Mouse (Mus musculus) spleen, postnatal 4 days (tissue): ENCODE data around the gene Mapkbp1.

ENCODE experiments used
- DNase-seq, 2 experiments: peaks; one replicate each; pipeline ENCODE4 v3.0.0; 2022; ENCODE audit warnings: low spot score in 2 of 2

Gene Mapkbp1

DNA sequence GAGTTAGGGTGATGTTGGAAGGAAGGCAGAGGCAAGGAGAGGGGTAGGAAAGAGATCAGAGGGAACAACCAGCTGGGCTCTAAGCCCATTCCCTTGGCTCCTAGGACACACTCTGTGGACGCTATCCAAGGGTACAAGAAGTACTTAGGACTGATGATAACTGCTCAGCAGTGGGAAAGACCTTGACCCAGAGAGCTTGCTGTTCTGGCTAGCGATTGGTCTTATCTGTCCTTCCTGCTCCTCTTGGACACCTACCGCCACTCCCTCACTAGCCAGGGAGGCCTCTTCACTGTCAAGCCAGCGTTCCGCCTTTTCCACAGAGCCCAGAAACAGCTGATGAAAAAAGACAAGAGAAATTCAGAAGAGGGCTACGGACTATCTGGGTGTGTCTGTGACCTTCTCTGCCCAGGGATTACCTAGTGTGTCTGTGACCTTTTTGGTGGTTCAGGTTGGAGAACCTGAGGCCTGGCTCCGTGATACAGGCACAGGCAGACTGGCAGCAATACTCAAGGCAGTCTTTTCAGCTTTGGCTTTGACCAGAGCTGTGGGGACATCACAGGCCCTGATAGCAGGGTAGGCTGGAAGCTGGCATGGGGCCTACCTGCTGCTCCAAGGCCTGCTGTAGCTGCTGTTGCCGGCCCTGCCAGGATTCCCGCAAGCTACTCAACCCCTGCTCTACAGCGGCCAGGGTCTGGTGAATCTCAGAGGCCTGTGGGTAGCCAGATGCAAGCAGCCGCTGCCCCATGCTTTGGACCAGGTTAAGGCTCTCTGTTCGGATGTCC, 82.5 kb downstream of the Mapkbp1 start:
- DNase-seq = no peak

DNA sequence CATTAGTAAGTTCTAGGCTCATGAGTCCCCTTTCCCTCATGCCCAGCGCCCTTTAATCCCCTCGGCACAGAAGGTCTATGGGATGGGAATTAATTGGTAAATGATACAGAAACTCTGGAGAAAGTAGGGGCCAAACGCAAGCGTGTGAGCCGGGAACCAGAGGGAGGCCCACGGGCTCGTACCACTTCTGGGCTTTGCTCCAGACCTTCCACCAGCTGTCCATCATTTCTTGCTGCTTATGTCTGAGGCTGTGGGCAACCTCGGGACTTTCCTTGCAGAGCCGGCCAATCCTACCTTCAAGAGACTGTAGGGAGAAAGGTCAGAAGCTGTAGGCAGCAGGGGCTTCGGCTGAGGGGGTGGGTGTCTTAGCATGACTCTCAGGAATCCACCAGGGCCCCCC, 83.4 kb downstream of the Mapkbp1 start:
- no peak for DNase-seq

- no peak for DNase-seq
Measured at GRCm38 (mm10) chr2:120058818-120059217, 86.3 kb downstream of the Mapkbp1 start.

- DNase-seq = no peak
Measured at GRCm38 (mm10) chr2:120059466-120059865, 87.0 kb downstream of the Mapkbp1 start.

GRCm38 (mm10) chr2:120060190-120060589, 87.7 kb downstream of the Mapkbp1 start:
- DNase-seq = no peak

DNA sequence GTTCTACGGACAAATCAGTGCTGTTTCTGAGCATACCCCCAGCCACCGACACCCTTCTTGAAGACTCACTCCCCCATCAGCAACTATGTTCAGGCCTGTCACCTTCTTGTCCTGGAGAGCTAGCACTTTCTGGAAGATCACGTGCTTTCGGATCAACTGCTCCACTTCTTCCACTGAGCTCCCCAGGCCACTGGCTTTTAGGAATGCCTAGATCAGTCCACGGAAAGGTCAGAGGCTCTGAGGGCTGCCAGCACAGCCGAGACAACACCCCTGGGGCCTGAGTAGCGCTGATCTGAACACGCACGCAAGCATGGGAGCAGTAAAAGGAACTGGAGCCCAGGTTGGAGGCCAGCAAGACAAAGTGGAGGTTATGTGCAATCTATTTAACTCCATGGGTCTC, 88.2 kb downstream of the Mapkbp1 start:
- DNase-seq = no peak

GRCm38 (mm10) chr2:120062248-120062647, 89.7 kb downstream of the Mapkbp1 start:
- DNase-seq = no peak

DNA sequence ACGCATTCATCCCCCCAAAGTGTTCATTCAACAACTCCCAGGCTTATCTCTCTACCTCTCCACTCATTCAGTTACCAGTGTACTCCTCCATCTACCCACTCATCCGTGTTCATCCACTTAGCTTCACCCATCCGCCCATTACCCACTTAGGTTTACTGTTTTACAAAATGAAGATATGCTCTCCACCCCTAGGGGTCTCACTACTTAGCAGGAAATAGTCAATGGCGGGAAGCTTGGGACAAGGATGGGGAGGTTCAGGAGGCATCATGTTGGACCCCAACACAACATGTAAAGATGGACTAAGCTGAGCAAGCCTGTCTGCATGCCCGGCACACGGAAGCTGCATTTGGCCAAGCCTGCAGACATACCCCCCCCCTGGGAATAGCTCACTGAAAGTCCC, 92.1 kb downstream of the Mapkbp1 start:
- no peak for DNase-seq

- DNase-seq = no peak
Measured at GRCm38 (mm10) chr2:120065243-120065642, 92.7 kb downstream of the Mapkbp1 start.

DNA sequence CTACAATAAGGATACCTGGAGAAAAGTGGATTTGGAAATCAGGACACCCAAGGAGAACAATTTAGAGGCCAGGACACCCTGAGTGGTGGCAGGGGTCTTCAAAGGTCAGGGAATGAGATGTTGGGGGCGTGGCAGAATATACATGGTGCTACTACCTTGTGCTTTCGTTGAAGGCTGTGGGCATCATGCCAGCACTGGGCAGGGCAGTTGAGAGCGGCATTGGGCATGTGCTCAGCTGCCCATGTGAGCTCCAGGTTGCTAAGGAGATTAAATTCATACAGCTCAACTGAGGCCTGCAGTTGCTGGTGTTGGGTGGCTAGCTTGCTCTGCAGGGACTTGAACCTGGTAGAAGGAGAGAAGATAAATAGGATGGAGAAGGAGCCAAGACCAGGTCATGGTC, 93.7 kb downstream of the Mapkbp1 start:
- DNase-seq = no peak

- no peak for DNase-seq
Measured at GRCm38 (mm10) chr2:120068555-120069465, 96.3 kb downstream of the Mapkbp1 start.

GRCm38 (mm10) chr2:120069466-120069990, 97.0 kb downstream of the Mapkbp1 start:
- no peak for DNase-seq

GRCm38 (mm10) chr2:120074096-120074495, 101.6 kb downstream of the Mapkbp1 start:
- no peak for DNase-seq

- DNase-seq = peak in 1 of 2 experiments; percentile 24
Measured at GRCm38 (mm10) chr2:120076076-120076705, 103.7 kb downstream of the Mapkbp1 start.
